Mouse (Mus musculus) C2C12 (cell line): ENCODE measurements around the gene Gm12216. TPM values are rescaled to one million over a fixed set of nuclear protein-coding genes. Genes with fewer than 3 reads are reported as not detected.
"Not testable (repeated sequence)": the region's sequence is repeated elsewhere in the genome, so short reads cannot be mapped to it uniquely, and the experiment has no call there.

Experiments
- H3K27me3 ChIP-seq: one replicate; pipeline ENCODE4 v1.6.1; 2011; ENCODE audit not compliant: control insufficient read depth, insufficient read depth, insufficient read length
- H3K36me3 ChIP-seq: one replicate; pipeline ENCODE4 v1.6.1; 2011; ENCODE audit not compliant: control insufficient read depth, insufficient read depth
- H3K4me3 ChIP-seq: one replicate; pipeline ENCODE4 v1.5.1; 2011; ENCODE audit warnings: mild to moderate bottlenecking, control low read depth; ENCODE audit not compliant: poor library complexity, insufficient read depth, severe bottlenecking
- H3K79me2 ChIP-seq: one replicate; pipeline ENCODE4 v1.6.1; 2011; ENCODE audit not compliant: control insufficient read depth, insufficient read depth
- H3K79me3 ChIP-seq: one replicate; pipeline ENCODE4 v1.6.1; 2011; ENCODE audit warnings: low read depth, control low read depth
- H3ac ChIP-seq: one replicate; pipeline ENCODE3; 2011; ENCODE audit warnings: low read depth; ENCODE audit not compliant: control insufficient read depth, insufficient read length
- CEBPB ChIP-seq: IDR thresholded peaks from one replicate; pipeline ENCODE4 v1.6.1; 2011; ENCODE audit warnings: low read depth, mild to moderate bottlenecking, control low read depth, moderate library complexity
- CTCF ChIP-seq: IDR thresholded peaks from one replicate; pipeline ENCODE4 v1.5.1; 2011; ENCODE audit not compliant: control insufficient read depth, insufficient read depth, insufficient read length
- FOSL1 ChIP-seq: IDR thresholded peaks from one replicate; pipeline ENCODE4 v1.8.0; 2011; ENCODE audit warnings: mild to moderate bottlenecking, low read length; ENCODE audit not compliant: poor library complexity, insufficient read depth, severe bottlenecking
- MAX ChIP-seq: IDR thresholded peaks from one replicate; pipeline ENCODE4 v1.6.1; 2011; ENCODE audit warnings: mild to moderate bottlenecking, control low read depth
- MYOD1 ChIP-seq: IDR thresholded peaks from one replicate; pipeline ENCODE4 v1.6.1; 2011; ENCODE audit warnings: low read depth; ENCODE audit not compliant: control insufficient read depth, insufficient read length
- MYOG ChIP-seq: IDR thresholded peaks from one replicate; pipeline ENCODE4 v1.6.1; 2011; ENCODE audit not compliant: control insufficient read depth, insufficient read length; ENCODE audit errors: extremely low read depth
- USF1 ChIP-seq: IDR thresholded peaks from one replicate; pipeline ENCODE4 v1.6.1; 2011; ENCODE audit warnings: low read depth, mild to moderate bottlenecking, control low read depth, moderate library complexity
- long read RNA-seq, 2 experiments: library from polyadenylated mRNA; unstranded; transcript quantifications; one replicate each; pipeline ENCODE4 v2.0.0; 2019 to 2020
- polyA plus RNA-seq: library from polyadenylated mRNA; unstranded; fragments of >200 nt; fragmentation: generic; extraction: Trizol; gene quantifications from one replicate; pipeline ENCODE4 v1.2.1, GENCODE M21; 2012; ENCODE audit warnings: missing spikeins

Gene Gm12216
- 0.49 TPM for polyA plus RNA-seq
- long read RNA-seq, experiment 1: 0 reads
- long read RNA-seq, experiment 2, partial matches to known transcripts: 0 of 2 reads
- long read RNA-seq, experiment 2, other reads (novel, unspliced or antisense): 2 of 2 reads

DNA sequence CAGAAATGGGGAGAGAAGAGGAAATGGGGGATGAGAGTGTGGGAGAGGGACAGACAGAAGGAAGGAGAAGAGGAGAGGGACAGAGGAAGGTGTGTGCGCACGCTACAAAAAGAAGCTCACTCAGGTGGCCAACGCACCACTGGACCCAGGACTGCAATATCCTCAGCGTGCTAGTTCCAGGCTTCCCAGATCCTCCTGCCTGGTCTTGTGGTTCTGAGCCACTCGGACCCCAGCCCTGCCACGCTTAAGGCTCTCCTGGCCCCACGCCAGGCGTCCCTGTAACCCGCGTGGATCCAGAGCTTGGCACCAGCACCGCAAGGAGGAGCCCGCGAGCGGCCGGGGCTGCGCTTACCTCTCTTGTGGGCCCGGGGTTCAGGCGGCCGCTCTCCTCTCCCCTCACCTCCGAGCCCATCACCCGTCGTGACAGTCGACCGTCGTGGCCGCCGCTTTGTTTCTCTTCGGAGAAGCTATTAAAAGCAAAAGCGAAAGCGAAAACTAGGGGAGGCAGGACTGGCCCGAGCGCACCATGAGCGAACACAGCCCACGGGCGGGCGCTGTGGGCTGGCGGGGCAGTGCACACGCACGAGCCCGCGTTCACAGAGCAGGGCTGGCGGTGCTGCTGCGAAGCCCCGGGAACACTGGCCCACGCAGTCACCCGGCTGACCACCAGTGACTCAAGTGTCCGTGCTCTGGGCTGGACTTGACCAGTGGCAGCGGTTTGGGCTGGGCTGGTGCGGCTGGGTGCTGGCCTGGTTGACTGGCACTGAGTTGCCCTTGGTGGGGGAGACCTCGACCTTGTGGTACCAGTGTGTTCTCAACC lies at the start of gene Gm12216:
Gm12216 (minus strand) TSS at position 496 of the 820 bp plus-strand sequence.
- H3K79me3 ChIP-seq, H3K36me3 ChIP-seq, H3K79me2 ChIP-seq, H3K27me3 ChIP-seq: not testable (repeated sequence)
- Histone ChIP-seq H3K4me3 (peak within 1 kb of the TSS; percentile 46), H3ac (peak within 1 kb of the TSS; percentile 77)
- peak; percentile 17 for TF ChIP-seq CTCF

DNA sequence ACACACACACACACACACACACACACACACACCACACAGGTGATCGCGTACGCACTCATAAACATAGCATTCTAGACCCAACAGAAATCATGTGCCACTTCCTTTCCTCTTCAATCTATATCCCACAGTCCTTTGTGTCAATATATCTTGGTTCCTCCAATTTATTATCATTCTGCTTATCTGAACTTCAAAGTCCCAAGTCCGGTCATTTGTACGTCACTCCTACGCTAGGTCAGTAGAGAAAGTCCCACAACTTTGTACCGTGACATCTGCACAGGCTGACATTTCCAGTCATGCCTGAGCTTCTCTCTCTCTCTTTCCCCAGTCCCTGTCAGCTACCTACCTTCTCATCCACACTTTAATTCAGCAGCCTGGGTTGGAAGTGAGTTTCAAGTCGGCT lies 49.6 kb upstream of the Gm12216 start:
- Histone ChIP-seq H3K79me2 (no peaks in the 10 kb centered on the region), H3K79me3 (no peaks in the 10 kb centered on the region), H3K36me3 (no peaks in the 10 kb centered on the region), H3K4me3 (no peak overlapping the region), H3ac (no peak overlapping the region), H3K27me3 (no peaks in the 10 kb centered on the region)
- TF ChIP-seq FOSL1 (no peak), MAX (no peak), MYOG (no peak), USF1 (no peak), MYOD1 (no peak), CTCF (no peak), CEBPB (no peak)

DNA sequence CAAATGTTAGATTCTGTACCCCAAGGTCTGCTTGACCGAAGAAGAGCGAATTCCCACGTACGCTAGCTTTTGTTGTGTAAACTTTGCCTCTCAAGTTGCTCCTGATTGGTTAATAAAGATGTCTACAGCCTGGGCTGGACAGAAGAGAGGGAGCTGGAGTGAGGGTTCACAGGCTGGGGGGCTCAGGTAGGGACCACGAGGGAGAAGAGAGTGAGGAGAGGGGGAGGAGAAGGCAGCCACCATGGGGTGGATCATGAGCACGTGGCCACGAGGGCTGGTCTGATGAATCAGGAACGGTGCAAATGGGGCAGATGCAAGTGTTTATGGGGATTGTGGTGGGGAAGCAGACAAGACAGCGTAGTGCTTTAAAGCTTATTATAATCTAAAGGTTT lies 45.5 kb upstream of the Gm12216 start:
- TF ChIP-seq MYOG (no peak), CTCF (no peak), CEBPB (no peak), MYOD1 (no peak), USF1 (no peak), FOSL1 (no peak), MAX (no peak)
- H3K4me3 ChIP-seq: no peak overlapping the region

DNA sequence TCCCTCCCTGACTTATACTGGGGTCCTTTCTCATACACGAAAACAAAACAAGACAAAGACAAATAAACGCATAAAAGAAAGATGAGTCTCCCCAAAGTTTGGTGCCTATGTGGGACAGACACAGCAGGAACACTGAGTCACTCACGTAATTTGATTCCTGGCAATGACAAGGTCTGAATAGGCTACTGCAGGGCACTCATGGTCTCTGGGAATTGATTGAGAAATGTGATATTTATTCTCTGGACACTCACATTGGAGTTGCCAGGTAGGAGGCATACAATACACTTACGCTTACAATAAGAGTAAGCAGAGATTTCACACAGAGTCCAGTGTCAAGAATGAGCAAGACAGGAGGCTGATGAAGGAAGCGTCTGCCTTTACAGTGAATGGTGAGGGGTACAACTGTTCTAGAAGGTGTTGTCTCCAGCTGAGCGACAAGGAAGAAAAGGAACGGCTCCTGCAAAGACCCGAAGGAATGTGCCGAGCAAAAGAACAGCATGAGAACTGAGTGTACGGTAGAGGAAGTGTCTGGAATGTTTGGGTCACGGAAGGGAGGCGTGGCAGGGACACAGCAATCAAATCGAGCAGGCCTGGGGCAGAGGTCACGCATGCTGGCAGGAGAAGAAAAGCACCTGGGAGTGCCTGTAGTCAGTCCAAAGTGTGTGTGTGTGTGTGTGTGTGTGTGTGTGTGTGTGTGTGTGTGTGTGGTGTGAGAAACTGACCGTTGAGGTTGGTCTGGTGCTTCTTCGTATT lies 44.9 kb upstream of the Gm12216 start:
- no peak for TF ChIP-seq MYOG
- TF ChIP-seq MYOD1: no peak
- no peak for TF ChIP-seq USF1
- no peak for TF ChIP-seq MAX
- TF ChIP-seq CEBPB: peak; percentile 15
- TF ChIP-seq FOSL1: peak; percentile 69
- TF ChIP-seq CTCF: no peak
- Histone ChIP-seq H3K36me3 (no peaks in the 10 kb centered on the region), H3K79me3 (no peaks in the 10 kb centered on the region), H3ac (no peak overlapping the region), H3K79me2 (no peaks in the 10 kb centered on the region), H3K4me3 (no peak overlapping the region), H3K27me3 (no peaks in the 10 kb centered on the region)

More for the DNA sequence above, 45.5 kb upstream of the Gm12216 start:
- Histone ChIP-seq H3ac (no peak overlapping the region), H3K79me2 (no peaks in the 10 kb centered on the region), H3K36me3 (no peaks in the 10 kb centered on the region), H3K27me3 (no peaks in the 10 kb centered on the region), H3K79me3 (no peaks in the 10 kb centered on the region)

DNA sequence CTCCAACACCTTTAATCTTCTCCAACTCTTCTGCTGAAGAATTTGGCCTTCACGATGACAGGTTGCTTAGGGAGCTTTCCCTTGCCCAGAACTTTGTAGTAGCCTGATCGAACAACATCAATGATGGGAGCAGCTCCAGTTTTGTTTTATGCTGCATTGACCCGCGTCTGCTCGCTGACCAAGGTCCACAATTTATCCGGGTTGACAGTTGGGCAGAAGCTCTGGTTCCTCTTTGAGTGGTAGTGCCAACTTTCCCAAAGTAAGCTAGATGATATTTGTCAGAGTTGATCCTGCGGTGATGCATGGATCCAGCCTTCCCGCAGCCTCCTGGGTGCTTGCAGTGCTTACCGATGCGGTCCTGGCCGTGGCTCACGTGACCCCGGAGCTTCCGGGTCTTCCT lies 43.7 kb upstream of the Gm12216 start:
- Histone ChIP-seq H3K27me3 (no peaks in the 10 kb centered on the region), H3K4me3 (no peak overlapping the region), H3K79me3 (no peaks in the 10 kb centered on the region), H3K36me3 (no peaks in the 10 kb centered on the region), H3K79me2 (no peaks in the 10 kb centered on the region), H3ac (no peak overlapping the region)
- TF ChIP-seq MAX (no peak), CEBPB (no peak), CTCF (no peak), MYOG (no peak), MYOD1 (no peak), FOSL1 (no peak), USF1 (no peak)
